Mouse (Mus musculus) mouse trophoblast stem cell (cell line): ENCODE data around the gene Ptgs1.

Experiments used
- in situ Hi-C, 2 experiments: fragments of 300-500 bp; cut with MseI, MboI; formaldehyde crosslinking; loops; 2 replicates in 1 of 2; 3 replicates in 1 of 2; pipeline ENCODE4 v1.15.1; 2025

Gene Ptgs1

GRCm38 (mm10) chr2:36214425-36214824 lies 15.8 kb upstream of the Ptgs1 start:
- in situ Hi-C loops, result loop anchor here in 1 of 2 experiments (5.0 kb wide), 1 partner anchor 207 kb away; no protein-coding TSS in a partner anchor

- in situ Hi-C loops, result no loop called here
Measured at GRCm38 (mm10) chr2:36215203-36215739, 15.0 kb upstream of the Ptgs1 start.

GRCm38 (mm10) chr2:36216546-36216945 lies 13.7 kb upstream of the Ptgs1 start:
- in situ Hi-C loops, result no loop called here

GRCm38 (mm10) chr2:36216953-36217573 lies 13.2 kb upstream of the Ptgs1 start:
- in situ Hi-C loops, result no loop called here

- in situ Hi-C loops, result no loop called here
Measured at GRCm38 (mm10) chr2:36217692-36218233, 12.5 kb upstream of the Ptgs1 start.

GRCm38 (mm10) chr2:36220106-36220505 lies 10.1 kb upstream of the Ptgs1 start:
- in situ Hi-C loops, result no loop called here

GRCm38 (mm10) chr2:36220891-36221290 lies 9.3 kb upstream of the Ptgs1 start:
- in situ Hi-C loops, result no loop called here

- in situ Hi-C loops, result no loop called here
Measured at GRCm38 (mm10) chr2:36222168-36222848, 7.9 kb upstream of the Ptgs1 start.

GRCm38 (mm10) chr2:36223436-36223835 lies 6.8 kb upstream of the Ptgs1 start:
- in situ Hi-C loops, result no loop called here

- in situ Hi-C loops, result no loop called here
Measured at GRCm38 (mm10) chr2:36224153-36224552, 6.1 kb upstream of the Ptgs1 start.

- in situ Hi-C loops, result no loop called here
Measured at GRCm38 (mm10) chr2:36224599-36224998, 5.6 kb upstream of the Ptgs1 start.

GRCm38 (mm10) chr2:36230967-36231366 lies 741 bp downstream of the Ptgs1 start:
- in situ Hi-C loops, result no loop called here

GRCm38 (mm10) chr2:36234526-36235368 lies 4.5 kb downstream of the Ptgs1 start:
- in situ Hi-C loops, result no loop called here

- in situ Hi-C loops, result no loop called here
Measured at GRCm38 (mm10) chr2:36235917-36236316, 5.7 kb downstream of the Ptgs1 start.

- in situ Hi-C loops, result no loop called here
Measured at GRCm38 (mm10) chr2:36236889-36237288, 6.7 kb downstream of the Ptgs1 start.

GRCm38 (mm10) chr2:36237557-36237956 lies 7.3 kb downstream of the Ptgs1 start:
- in situ Hi-C loops, result no loop called here

GRCm38 (mm10) chr2:36238467-36238866 lies 8.2 kb downstream of the Ptgs1 start:
- in situ Hi-C loops, result no loop called here

GRCm38 (mm10) chr2:36238951-36239350 lies 8.7 kb downstream of the Ptgs1 start:
- in situ Hi-C loops, result no loop called here

GRCm38 (mm10) chr2:36242514-36242913 lies 12.3 kb downstream of the Ptgs1 start:
- in situ Hi-C loops, result no loop called here

GRCm38 (mm10) chr2:36243296-36243891 lies 13.2 kb downstream of the Ptgs1 start:
- in situ Hi-C loops, result no loop called here

GRCm38 (mm10) chr2:36243892-36244309 lies 13.7 kb downstream of the Ptgs1 start:
- in situ Hi-C loops, result no loop called here
